Mouse (Mus musculus): ENCODE measurements around the gene Polr2c. TPM values are rescaled to one million over a fixed set of nuclear protein-coding genes. Genes with fewer than 3 reads are reported as not detected.

Polr2c gene
- polyA plus RNA-seq, 1 experiment from 2014 or later: 154 TPM

GRCm38 (mm10) chr8:94874358-94874757, 17.1 kb downstream of the Polr2c start:
- Histone ChIP-seq H3K27ac (no peak overlapping the region), H3K4me1 (replicated peaks) (peaks cover 64% of the 10 kb centered on the region), H3K36me3 (no peaks in the 10 kb centered on the region), H3K27me3 (ENCODE audit: insufficient read depth, poor library complexity, severe bottlenecking) (peaks cover 67% of the 10 kb centered on the region), H3K9me3 (no peaks in the 10 kb centered on the region), H3K4me3 (peak overlapping the region; percentile 73)
- DNase-seq (ENCODE audit: low spot score): peak; percentile 64
- 14% methylated on average over 6 of the region's 6 CpGs for WGBS

- WGBS: 18% methylated on average over 17 of the region's 17 CpGs
- Histone ChIP-seq H3K27me3 (ENCODE audit: insufficient read depth, poor library complexity, severe bottlenecking) (peaks cover 58% of the 10 kb centered on the region), H3K4me1 (replicated peaks) (peaks cover 55% of the 10 kb centered on the region), H3K36me3 (no peaks in the 10 kb centered on the region), H3K4me3 (peak overlapping the region; percentile 73), H3K9me3 (no peaks in the 10 kb centered on the region), H3K27ac (peak overlapping the region; percentile 77; the same call in 1 of the 2 replicates)
- DNase-seq (ENCODE audit: low spot score): no peak
These were observed 18.0 kb downstream of the Polr2c start for GRCm38 (mm10) chr8:94875096-94875870.

- H3K4me3 ChIP-seq: peak overlapping the region; percentile 73
- H3K9me3 ChIP-seq: no peaks in the 10 kb centered on the region
- H3K27ac ChIP-seq: peak overlapping the region; percentile 77
- WGBS: under 1% methylated on average over 18 of the region's 20 CpGs
- peaks cover 53% of the 10 kb centered on the region for H3K27me3 ChIP-seq (ENCODE audit: insufficient read depth, poor library complexity, severe bottlenecking)
- DNase-seq (ENCODE audit: low spot score): no peak
- no peaks in the 10 kb centered on the region for H3K36me3 ChIP-seq
- H3K4me1 ChIP-seq (replicated peaks): peaks cover 50% of the 10 kb centered on the region
These were observed 18.6 kb downstream of the Polr2c start for GRCm38 (mm10) chr8:94875871-94876150.

- H3K36me3 ChIP-seq: no peaks in the 10 kb centered on the region
- peaks cover 45% of the 10 kb centered on the region for H3K4me1 ChIP-seq (replicated peaks)
- H3K4me3 ChIP-seq: peak within 1 kb of the TSS; percentile 73
- H3K9me3 ChIP-seq: no peaks in the 10 kb centered on the region
- peaks cover 50% of the 10 kb centered on the region for H3K27me3 ChIP-seq (ENCODE audit: insufficient read depth, poor library complexity, severe bottlenecking)
- H3K27ac ChIP-seq: peak within 1 kb of the TSS; percentile 77
- 1% methylated on average over 37 of the region's 37 CpGs for WGBS
- DNase-seq (ENCODE audit: low spot score): peak; percentile 92
These were observed 19.0 kb downstream of the Polr2c start, which contains the start of gene Dok4 for GRCm38 (mm10) chr8:94876197-94876730. TSS of gene Dok4 (minus strand) at chr8:94876330.

GRCm38 (mm10) chr8:94876820-94877219, 19.6 kb downstream of the Polr2c start:
- H3K27me3 ChIP-seq (ENCODE audit: insufficient read depth, poor library complexity, severe bottlenecking): peaks cover 44% of the 10 kb centered on the region
- WGBS: 52% methylated on average over 3 of the region's 3 CpGs
- H3K4me3 ChIP-seq: 0 out of 2 replicates have a peak overlapping the region, but pooled peaks have one; percentile 73
- H3K4me1 ChIP-seq (replicated peaks): peaks cover 40% of the 10 kb centered on the region
- no peaks in the 10 kb centered on the region for H3K36me3 ChIP-seq
- H3K27ac ChIP-seq: 0 out of 2 replicates have a peak overlapping the region, but pooled peaks have one; percentile 31
- H3K9me3 ChIP-seq: no peaks in the 10 kb centered on the region
- DNase-seq (ENCODE audit: low spot score): no peak

- Histone ChIP-seq H3K36me3 (no peaks in the 10 kb centered on the region), H3K4me3 (no peak overlapping the region)
- 85% methylated on average over 4 of the region's 4 CpGs for WGBS
These were observed 23.5 kb downstream of the Polr2c start for GRCm38 (mm10) chr8:94880742-94881141.

GRCm38 (mm10) chr8:94888383-94889036, 31.3 kb downstream of the Polr2c start:
- Histone ChIP-seq H3K4me1 (replicated peaks) (no peaks in the 10 kb centered on the region; the same call in 1 of the 2 replicates), H3K27me3 (ENCODE audit: insufficient read depth, poor library complexity, severe bottlenecking) (no peaks in the 10 kb centered on the region), H3K4me3 (no peak overlapping the region), H3K9me3 (no peaks in the 10 kb centered on the region), H3K27ac (no peak overlapping the region), H3K36me3 (no peaks in the 10 kb centered on the region)
- no peak for DNase-seq (ENCODE audit: low spot score)
- 40% methylated on average over 14 of the region's 14 CpGs for WGBS

More at GRCm38 (mm10) chr8:94880742-94881141, 23.5 kb downstream of the Polr2c start:
- peaks cover 11% of the 10 kb centered on the region; the same call in 1 of the 2 replicates for H3K27me3 ChIP-seq (ENCODE audit: insufficient read depth, poor library complexity, severe bottlenecking)
- H3K27ac ChIP-seq: no peak overlapping the region
- H3K4me1 ChIP-seq (replicated peaks): peaks cover 13% of the 10 kb centered on the region
- no peaks in the 10 kb centered on the region for H3K9me3 ChIP-seq
- no peak for DNase-seq (ENCODE audit: low spot score)

- H3K4me1 ChIP-seq (replicated peaks): peaks cover 11% of the 10 kb centered on the region; the same call in 1 of the 2 replicates
- H3K27ac ChIP-seq: no peak overlapping the region
- no peaks in the 10 kb centered on the region for H3K36me3 ChIP-seq
- H3K27me3 ChIP-seq (ENCODE audit: insufficient read depth, poor library complexity, severe bottlenecking): no peaks in the 10 kb centered on the region
- WGBS: 54% methylated on average over 2 of the region's 2 CpGs
- DNase-seq (ENCODE audit: low spot score): no peak
- H3K9me3 ChIP-seq: no peaks in the 10 kb centered on the region
- H3K4me3 ChIP-seq: no peak overlapping the region
These were observed 35.7 kb downstream of the Polr2c start for GRCm38 (mm10) chr8:94892917-94893316.

- peak overlapping the region; percentile 56; the same call in 1 of the 2 replicates for H3K27ac ChIP-seq
- WGBS: 15% methylated on average over 11 of the region's 11 CpGs
- no peak for DNase-seq (ENCODE audit: low spot score)
These were observed 42.0 kb downstream of the Polr2c start for GRCm38 (mm10) chr8:94899262-94899661.

GRCm38 (mm10) chr8:94900617-94901016, 43.4 kb downstream of the Polr2c start:
- H3K27me3 ChIP-seq (ENCODE audit: insufficient read depth, poor library complexity, severe bottlenecking): peaks cover 14% of the 10 kb centered on the region; the same call in 1 of the 2 replicates
- H3K9me3 ChIP-seq: no peaks in the 10 kb centered on the region
- peak overlapping the region; percentile 81 for H3K27ac ChIP-seq
- peaks cover 21% of the 10 kb centered on the region for H3K36me3 ChIP-seq
- peaks cover 44% of the 10 kb centered on the region for H3K4me1 ChIP-seq (replicated peaks)
- 0 out of 2 replicates have a peak overlapping the region, but pooled peaks have one; percentile 14 for H3K4me3 ChIP-seq
- WGBS: 13% methylated on average over 6 of the region's 6 CpGs
- DNase-seq (ENCODE audit: low spot score): no peak

More at GRCm38 (mm10) chr8:94899262-94899661, 42.0 kb downstream of the Polr2c start:
- H3K4me3 ChIP-seq: peak overlapping the region; percentile 26
- H3K36me3 ChIP-seq: peaks cover 7% of the 10 kb centered on the region; the same call in 1 of the 2 replicates
- peaks cover 14% of the 10 kb centered on the region; the same call in 1 of the 2 replicates for H3K27me3 ChIP-seq (ENCODE audit: insufficient read depth, poor library complexity, severe bottlenecking)
- peaks cover 50% of the 10 kb centered on the region for H3K4me1 ChIP-seq (replicated peaks)
- H3K9me3 ChIP-seq: no peaks in the 10 kb centered on the region

GRCm38 (mm10) chr8:94901031-94901430, 43.8 kb downstream of the Polr2c start:
- Histone ChIP-seq H3K27me3 (ENCODE audit: insufficient read depth, poor library complexity, severe bottlenecking) (peaks cover 14% of the 10 kb centered on the region; the same call in 1 of the 2 replicates), H3K27ac (peak overlapping the region; percentile 81), H3K4me3 (0 out of 2 replicates have a peak overlapping the region, but pooled peaks have one; percentile 14), H3K36me3 (peaks cover 25% of the 10 kb centered on the region), H3K4me1 (replicated peaks) (peaks cover 42% of the 10 kb centered on the region), H3K9me3 (no peaks in the 10 kb centered on the region)
- no peak for DNase-seq (ENCODE audit: low spot score)
- WGBS: 16% methylated on average over 5 of the region's 5 CpGs

GRCm38 (mm10) chr8:94903709-94904108, 46.5 kb downstream of the Polr2c start:
- Histone ChIP-seq H3K36me3 (peaks cover 44% of the 10 kb centered on the region), H3K4me1 (replicated peaks) (peaks cover 42% of the 10 kb centered on the region), H3K9me3 (no peaks in the 10 kb centered on the region), H3K27me3 (ENCODE audit: insufficient read depth, poor library complexity, severe bottlenecking) (peaks cover 12% of the 10 kb centered on the region; the same call in 1 of the 2 replicates), H3K4me3 (no peak overlapping the region), H3K27ac (no peak overlapping the region)
- 77% methylated on average over 12 of the region's 12 CpGs for WGBS
- no peak for DNase-seq (ENCODE audit: low spot score)
